Mouse (Mus musculus) thymus, adult 2 months (tissue): ENCODE measurements around the gene Ric8b.

Source experiments
- CTCF ChIP-seq: fragments of 200-500 bp; IDR thresholded peaks from 2 replicates; pipeline ENCODE4 v1.5.1; 2012; ENCODE audit warnings: mild to moderate bottlenecking, control low read depth, low read length, moderate library complexity, borderline replicate concordance; ENCODE audit not compliant: control insufficient read depth, poor library complexity, insufficient read depth; ENCODE audit errors: extremely low read depth
- POLR2A ChIP-seq: fragments of 200-500 bp; IDR thresholded peaks from 2 replicates; pipeline ENCODE4 v1.6.1; 2012; ENCODE audit warnings: mild to moderate bottlenecking, low read length, control low read depth, moderate library complexity; ENCODE audit not compliant: control insufficient read depth, poor library complexity, insufficient read depth; ENCODE audit errors: extremely low read depth

- TF ChIP-seq CTCF (no peak), POLR2A (no peak)
Observed at GRCm38 (mm10) chr10:84987666-84988065, 70.2 kb downstream of the Ric8b start.
